Mouse (Mus musculus) B cell, adult 2 months (primary cell): ENCODE measurements around the gene Eif2b3.
A peak's percentile ranks its signal among the peaks of the same experiment; 100 is the strongest.

ENCODE experiments used
- DNase-seq, 2 experiments: peaks; one replicate each; pipeline ENCODE4 v3.0.0; 2022

Gene Eif2b3

DNA sequence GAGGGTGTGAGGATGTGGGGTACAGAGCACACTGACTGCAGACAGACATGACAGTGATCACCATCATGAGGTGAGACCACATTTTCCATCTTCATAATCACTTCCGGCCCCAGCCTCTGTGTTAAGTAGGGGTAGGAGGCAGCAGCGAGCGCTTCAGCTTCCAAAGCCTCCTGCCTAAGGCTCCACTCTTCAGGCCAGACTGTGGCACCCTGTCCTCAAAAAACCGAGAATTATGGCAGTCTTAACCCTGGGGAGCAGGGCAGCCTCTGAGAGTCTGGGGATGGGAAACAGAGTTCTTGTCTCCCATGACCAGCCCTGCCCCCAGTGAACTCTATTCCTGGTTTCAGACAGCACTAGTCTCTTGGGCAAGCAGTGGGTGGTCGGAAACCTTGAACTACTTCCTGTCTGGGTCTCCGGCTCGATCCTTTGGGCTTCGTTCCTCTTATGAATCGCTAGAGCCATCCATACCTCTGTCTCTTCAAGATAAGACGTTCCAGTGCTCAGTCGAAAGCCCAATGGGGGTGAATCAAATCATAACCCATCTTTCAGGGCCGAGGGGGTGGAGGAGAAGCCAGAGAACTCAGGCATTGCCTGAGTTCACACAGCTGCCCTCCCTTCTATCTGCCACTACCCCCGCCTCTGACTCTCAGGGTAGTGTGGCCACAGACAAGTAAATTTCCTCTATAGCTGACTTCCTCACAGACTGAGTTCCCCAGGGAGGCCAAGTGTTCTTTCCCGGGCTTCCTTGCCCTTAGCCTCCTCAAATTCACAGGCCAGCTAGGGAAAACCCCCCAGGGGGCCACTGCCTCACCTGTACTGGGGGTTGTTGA, 105.5 kb downstream of the Eif2b3 start:
- peak; percentile 70 to 73 for DNase-seq

DNA sequence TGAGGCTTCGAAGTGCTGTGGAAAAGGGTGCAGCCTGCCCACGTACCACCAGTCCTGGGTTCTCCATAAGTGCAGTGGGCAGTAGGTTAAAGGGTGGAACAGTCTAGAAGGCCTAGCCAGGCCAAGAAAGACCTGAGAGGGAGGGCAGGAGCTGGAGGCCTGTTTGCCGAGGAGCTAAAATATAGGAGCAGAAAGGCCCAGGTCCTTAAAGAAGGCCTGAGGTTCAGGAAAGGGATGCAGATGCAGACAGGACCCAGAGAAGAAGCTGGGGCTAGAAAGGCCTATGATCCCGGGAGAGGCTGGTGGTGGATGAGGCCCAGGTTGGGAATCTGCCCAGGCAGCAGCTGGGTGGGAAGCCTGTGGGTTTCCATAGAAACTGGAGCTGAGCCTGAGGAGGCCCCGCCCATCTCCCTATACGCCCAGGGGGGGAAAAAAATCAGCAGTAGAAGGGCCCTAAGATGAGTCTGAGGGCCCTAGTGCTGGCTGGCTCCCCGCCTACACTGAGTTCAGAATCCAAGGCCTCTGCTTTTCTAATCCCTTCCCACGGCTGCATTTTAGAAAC, 106.2 kb downstream of the Eif2b3 start, which contains the start of gene Btbd19:
Gene Btbd19, minus strand, starts transcription at position 378 of the 562 bp plus-strand sequence.
- no peak for DNase-seq

DNA sequence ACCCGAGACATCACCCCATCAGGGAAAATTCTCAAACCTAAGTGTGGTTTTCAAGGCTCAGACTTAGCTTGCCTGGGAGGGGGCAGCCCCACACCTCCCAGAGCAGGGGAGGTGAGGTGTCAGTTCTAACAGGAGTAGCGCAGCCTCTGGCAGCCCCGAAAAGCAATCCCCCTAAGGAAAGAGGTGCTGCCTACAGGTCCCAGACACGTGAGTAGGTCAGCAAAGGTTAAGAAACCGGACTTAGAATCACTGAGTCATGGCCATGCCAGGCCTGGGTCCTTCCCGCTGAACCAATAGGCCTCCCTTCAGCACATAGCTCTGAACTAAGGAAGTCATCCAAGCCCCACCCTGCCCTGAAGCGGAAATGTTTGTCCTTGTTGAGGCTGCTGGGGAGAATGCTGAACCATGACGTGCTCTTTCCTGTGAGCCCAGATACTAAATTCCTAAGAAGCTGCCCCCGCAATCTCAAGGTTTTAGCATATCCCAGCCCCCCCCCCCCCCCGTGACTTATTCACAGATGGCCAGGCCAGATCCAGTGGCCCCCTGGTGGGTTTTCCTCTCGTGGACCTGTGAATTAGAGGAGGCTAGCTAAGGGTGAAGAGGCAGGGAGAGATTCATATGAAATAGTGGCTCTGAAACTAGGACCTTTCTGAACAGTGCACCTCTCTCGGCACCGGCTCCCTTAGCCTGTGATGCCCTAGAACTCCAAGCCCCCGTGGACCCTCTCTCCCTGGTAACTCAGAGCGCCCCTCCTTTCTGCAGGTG, 106.9 kb downstream of the Eif2b3 start:
- DNase-seq, result peak; percentile 57 to 64

DNA sequence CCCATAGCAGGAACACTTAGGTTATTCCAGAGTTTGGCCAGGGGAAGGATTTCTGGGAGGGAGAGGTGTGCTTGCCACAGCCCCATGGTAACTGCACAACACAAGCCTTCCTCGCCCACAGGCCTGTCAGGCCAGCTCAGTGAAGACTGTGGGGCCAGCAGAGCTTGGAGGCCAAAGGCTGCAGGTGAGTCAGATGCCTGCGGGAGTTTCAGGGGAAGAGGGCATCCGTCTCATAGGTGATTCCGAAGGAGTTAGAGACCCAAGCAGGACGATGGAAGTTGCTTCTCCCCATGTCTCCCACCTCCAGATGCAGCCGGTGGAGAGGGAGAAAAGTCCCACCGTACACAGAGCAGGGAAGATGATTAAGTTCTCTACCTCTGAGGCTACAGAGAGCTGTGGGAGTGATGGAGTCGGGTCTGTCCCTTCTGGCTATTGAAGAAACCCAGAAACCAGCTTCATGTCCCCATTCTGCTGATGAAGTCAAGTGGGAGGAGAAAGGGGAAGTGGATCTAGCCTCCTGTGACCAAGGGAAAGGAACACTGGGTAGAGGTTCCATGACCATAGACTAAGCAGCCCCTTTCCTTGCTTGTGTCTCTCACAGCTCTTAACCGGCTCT, 107.6 kb downstream of the Eif2b3 start, which contains the start of gene Tctex1d4:
Gene Tctex1d4, plus strand, starts transcription at position 120 of the 616 bp plus-strand sequence.
- DNase-seq, result peak; percentile 31 to 32

DNA sequence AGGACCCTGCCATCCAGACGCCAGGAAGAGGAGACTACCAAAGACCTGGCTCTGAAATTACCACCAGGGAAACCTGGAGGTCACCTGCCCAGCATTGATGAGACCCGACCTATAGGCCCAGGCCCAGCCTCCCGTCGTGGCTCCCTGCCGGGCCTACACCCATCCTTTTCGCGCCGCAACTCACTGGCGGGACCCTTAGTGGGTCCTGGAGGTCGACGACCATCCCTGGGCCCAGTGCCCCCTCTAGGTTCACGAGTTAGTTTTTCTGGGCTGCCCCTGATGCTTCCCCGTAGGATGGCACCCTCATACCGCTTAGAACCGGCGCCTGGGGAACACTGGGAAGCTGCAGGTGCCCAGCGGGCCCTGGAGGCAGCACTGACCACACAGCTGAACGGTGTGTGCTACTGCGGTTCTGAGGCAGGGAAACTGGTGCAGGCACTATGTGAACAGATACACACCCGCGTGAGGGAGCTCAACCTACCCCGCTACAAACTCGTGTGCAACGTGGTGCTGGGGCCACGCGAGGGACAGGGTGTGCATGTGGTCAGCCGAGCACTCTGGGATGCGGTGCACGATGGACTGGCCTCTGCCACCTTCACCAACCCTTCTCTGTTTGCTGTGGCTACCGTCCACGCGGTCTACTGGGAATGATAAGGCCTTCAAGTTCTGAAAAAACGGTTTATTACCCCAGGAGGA, 108.9 kb downstream of the Eif2b3 start:
- no peak for DNase-seq

DNA sequence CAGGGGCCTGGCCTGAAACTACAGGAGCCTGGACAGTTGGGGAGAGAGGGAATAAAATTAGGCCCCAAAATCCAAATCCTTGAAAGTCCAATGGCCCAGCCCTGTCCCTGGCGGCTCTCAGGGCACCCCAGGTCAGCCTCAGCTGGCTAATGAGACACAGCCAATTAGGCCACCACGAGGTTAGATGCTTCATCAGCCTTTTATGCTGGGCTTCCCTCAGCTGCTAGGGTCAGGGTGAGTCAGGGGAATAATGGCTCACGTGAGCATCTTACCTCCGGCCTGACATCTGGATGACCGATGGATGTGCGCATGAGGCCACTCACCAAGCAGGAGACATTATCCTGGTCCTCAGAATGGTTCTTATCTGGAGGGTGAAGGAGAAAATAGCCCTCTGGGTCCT, 111.6 kb downstream of the Eif2b3 start:
- DNase-seq, result no peak

DNA sequence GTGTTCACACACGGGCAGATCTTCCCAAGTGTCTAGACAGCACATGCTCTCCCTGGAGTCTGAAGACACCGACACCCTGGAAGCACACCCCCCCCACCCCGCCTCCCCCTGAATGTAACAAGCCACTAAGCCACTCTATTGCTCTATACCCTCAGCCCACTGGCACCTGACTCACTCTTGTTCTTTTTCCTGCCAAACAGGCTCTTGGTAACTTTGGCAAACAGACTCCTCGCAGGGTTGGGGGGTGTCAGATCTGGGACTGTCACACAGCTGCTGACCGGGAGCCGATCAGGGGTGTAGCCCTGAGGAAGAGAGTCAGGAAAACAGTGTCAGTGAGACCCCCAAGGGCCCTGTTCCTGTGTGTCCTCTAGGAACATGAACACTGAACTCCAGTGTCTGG, 112.0 kb downstream of the Eif2b3 start:
- no peak for DNase-seq

DNA sequence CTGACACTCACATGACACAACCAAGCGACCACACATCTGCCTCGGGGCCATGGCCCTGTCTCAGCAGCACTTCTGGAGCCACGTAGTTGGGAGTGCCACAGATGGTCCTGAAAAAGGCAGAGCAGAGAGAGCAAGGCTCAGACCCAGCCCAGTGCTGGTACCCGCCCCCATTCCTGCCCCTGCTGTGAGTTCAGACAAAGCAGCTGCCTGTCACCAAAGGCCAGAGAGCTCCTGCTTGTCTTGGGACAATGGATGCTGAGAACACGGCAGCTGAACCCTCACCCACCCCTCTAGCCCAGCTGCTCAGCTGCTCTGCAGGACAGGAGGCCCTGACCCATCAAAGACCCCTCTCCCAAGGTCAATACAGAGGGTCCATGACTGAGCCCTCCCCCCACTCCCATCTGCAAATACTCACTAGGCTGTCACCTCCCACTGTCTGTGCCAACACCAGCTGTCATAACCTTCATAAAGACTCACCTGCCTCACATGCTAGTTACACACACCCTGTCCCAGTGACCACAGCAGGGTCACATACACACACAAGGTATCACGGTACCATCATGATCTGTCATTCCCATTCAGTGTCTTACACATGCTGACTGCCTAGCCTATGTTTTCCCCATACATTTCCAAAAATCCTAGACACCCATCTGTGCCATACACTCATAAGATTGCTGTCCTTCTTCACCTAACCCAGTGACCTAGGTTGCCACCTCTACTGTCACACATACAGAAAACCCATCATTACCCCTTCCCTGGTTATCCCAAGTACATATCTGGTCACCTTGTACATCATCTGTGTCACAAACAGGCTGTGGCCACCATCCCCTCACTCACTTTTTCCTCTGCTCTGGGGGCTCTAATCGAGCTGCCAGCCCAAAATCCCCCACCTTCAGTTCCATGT, 112.9 kb downstream of the Eif2b3 start:
- no peak for DNase-seq

DNA sequence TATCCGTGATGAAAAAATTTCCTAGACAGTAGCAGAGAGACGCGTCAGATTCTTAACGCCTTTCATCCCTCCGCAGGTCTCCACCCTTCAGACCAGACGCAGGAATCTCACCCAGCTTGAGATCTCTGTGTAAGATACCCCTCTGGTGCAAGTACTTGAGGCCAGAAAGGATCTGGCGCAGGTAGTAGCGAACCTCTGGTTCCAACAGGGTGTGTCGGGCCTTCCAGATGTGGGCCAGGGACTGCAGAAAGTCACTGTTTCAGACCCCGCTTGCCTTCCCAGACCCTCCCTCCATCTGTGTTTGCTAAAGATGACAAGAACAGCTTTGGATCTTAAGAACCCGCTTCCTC, 113.6 kb downstream of the Eif2b3 start:
- DNase-seq, result no peak

DNA sequence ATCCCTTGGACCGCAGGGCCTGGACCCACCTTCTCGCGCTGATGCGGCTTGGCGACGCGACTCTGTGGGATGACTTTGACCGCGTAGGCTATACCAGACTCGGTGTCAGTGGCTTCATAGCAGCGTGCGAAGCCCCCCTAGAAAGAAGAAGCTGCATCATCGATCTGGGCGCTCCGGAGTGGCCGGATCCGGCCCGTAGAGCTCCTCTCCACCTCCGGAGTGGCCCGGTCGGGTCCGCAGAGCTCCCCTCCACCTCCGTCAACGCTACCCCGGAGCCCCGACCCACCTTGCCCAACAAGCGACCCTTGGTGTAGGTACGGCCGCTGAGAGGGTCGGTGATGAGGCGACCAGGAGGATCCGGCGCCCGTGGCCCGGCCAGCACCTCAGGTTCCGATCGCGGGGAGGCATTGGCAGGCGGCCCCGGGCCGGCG, 114.2 kb downstream of the Eif2b3 start:
- no peak for DNase-seq

DNA sequence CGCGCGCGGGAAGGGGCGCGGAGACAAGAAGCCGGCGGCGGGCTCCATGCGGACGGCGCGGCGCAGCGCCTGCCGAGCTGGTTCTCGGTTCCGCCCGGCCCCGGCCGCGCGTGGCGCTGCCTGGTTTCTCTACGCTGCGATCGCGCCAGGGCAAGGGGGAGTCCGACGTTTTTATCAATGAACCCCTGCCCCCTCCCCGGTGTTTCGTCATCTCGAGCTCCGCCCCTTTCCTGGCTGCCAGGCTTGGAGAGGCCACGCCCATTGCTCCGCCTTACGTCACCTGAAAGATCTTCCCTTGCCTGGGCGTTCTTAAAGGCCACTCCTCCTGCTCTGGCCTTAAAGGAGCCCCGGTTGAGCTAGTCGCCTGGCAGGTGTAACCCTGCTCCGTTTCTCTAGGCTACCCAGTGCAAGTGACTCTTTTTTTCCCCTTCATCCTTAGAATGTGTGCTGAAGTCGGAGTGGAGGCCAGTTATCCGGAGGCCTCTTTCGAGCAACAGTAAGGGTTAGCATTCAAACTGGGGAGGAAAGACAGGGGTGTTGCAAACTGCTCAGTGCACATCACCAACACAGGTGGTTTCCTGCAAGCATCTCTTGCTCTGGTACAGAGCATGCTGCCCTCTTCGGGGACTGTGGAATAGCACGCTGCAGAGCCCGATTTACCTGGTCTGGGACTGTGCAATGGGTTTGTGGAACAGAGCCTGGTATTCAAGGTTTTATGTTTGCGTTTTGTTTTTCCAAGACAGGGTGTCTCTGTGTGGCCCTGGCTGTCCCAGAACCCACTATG, 114.8 kb downstream of the Eif2b3 start, which contains the start of gene Plk3:
Gene Plk3, minus strand, starts transcription at position 147 of the 784 bp plus-strand sequence.
- DNase-seq, result peak; percentile 98 to 99

DNA sequence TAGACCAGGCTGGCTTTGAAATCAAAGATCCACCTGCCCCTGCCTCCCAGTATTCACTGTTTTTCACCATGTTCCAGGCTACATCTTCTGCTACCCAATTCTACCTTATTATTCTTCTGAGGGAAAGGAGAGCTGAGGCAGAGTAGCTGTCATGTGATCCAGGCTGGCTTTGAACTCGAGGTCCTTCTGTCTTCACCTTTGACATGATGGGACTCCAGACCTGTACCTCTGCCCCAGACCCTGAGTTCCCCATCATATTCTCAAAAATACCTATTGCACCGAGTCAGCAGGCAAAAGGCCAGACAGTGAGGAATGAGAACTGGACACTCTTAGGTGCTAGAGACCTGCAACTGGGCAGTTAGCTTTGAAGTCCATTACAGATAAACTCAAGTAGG, 115.4 kb downstream of the Eif2b3 start:
- no peak for DNase-seq

DNA sequence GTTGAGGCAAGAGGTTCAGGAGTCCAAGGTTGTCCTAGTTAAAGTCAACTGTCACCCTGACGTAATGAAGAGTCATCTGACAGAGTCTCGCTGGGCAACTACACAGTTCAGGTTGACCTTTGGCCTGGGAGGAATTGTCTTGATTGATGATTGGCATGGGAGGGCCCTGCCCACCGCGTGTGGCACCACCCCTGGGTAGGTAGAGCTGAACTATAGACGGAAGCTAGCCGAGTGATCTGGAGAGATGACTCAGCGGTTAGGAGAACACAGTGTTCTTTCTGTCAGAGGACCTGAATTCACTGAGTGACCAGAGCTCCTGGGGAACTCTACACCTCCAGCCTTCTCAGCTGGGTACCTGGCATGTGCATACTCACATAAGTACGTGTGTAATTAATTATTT, 116.8 kb downstream of the Eif2b3 start:
- no peak for DNase-seq
